Mouse (Mus musculus) brown adipose tissue, adult 24 weeks (tissue): ENCODE results near the gene AC161166.1. TPM values are rescaled to one million over a fixed set of nuclear protein-coding genes. Genes with fewer than 3 reads are reported as not detected.

Experiments
- H3K27ac ChIP-seq: fragments of 200-500 bp; replicated peaks from 2 replicates; pipeline ENCODE4 v1.5.1; 2012; ENCODE audit warnings: low read depth, mild to moderate bottlenecking, low read length
- H3K4me1 ChIP-seq: fragments of 200-500 bp; 2 replicates; pipeline ENCODE4 v1.6.1; 2012; ENCODE audit warnings: low read length, mixed read lengths; ENCODE audit not compliant: control insufficient read depth, insufficient read depth, insufficient read length
- H3K4me3 ChIP-seq: fragments of 200-500 bp; 2 replicates; pipeline ENCODE4 v1.5.1; 2012; ENCODE audit warnings: low read depth, mild to moderate bottlenecking, low read length, moderate library complexity; ENCODE audit not compliant: insufficient read depth
- polyA plus RNA-seq: library from polyadenylated mRNA; stranded (reverse); fragments of >200 nt; gene quantifications from 2 replicates; pipeline ENCODE4 v1.2.4, GENCODE M21; 2012; ENCODE audit not compliant: missing spikeins, insufficient read depth, insufficient read length

AC161166.1 gene
- not detected in 2 replicates for polyA plus RNA-seq

DNA sequence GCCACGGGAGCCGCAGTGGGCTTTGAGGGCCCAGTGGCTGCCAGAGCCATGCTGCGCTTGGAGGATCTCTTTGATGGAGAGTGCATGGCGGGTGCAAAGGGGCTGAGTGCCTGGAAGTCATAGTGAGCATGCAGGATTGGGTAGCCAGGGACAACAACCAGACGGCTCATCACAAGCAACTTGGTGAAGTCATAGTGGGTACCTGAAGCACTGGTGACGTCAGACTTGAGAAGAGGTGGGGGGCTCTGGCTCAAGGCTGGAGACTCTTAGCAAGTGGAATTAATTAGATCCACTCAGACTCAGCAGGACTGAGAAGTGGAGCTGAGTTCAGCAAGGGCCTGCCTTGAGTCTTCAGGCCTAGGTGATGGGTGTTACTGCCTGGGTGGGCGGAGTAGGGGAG is at the start of gene AC161166.1:
TSS of gene AC161166.1 (minus strand) at position 101 of the 400 bp plus-strand sequence.
- H3K27ac ChIP-seq, result no peak within 1 kb of the TSS
- H3K4me1 ChIP-seq, result no peaks in the 10 kb centered on the region
- no peak within 1 kb of the TSS for H3K4me3 ChIP-seq

DNA sequence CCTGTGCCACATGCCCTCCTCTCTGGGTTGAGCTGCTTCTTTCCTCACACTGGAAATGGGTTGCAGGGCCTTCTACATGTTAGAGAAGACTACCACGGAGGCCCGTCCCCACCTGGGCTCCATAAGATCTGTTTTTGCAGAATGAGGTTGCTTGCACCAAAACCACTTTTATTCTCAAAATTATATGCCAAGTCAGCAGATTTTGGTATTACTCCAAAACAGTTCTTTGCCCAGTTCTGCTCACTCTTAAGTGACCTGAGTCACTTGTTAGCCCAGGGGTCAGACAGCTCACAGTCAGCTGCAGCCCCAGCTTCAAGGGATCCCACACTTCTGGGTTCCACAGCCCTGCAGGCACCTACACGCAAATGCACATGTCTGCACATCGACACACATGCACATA is 49.2 kb upstream of the AC161166.1 start:
- no peaks in the 10 kb centered on the region for H3K4me1 ChIP-seq
- no peak overlapping the region for H3K4me3 ChIP-seq
- H3K27ac ChIP-seq, result no peak overlapping the region

DNA sequence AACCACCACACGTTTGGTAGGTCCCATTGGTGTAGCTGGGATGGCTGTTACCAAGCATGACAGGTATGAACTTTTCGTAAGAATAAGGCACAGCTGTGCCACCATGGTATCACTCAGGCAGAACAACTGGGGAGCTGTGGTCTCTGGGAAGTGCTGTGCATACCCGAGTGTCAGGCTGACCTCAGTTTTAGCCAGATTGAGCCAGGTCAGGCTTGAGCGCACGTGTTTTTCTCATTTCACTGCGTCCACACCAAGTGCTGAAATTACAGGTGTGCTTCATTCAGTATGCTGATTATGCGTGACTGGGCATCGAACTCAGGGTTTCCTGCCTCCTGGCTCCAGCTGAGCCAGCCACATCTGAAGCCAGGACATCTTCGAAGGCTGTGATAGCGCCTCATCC is 43.5 kb upstream of the AC161166.1 start:
- Histone ChIP-seq H3K4me3 (no peak overlapping the region), H3K4me1 (peaks cover 3% of the 10 kb centered on the region; the same call in 1 of the 2 replicates), H3K27ac (no peak overlapping the region)

DNA sequence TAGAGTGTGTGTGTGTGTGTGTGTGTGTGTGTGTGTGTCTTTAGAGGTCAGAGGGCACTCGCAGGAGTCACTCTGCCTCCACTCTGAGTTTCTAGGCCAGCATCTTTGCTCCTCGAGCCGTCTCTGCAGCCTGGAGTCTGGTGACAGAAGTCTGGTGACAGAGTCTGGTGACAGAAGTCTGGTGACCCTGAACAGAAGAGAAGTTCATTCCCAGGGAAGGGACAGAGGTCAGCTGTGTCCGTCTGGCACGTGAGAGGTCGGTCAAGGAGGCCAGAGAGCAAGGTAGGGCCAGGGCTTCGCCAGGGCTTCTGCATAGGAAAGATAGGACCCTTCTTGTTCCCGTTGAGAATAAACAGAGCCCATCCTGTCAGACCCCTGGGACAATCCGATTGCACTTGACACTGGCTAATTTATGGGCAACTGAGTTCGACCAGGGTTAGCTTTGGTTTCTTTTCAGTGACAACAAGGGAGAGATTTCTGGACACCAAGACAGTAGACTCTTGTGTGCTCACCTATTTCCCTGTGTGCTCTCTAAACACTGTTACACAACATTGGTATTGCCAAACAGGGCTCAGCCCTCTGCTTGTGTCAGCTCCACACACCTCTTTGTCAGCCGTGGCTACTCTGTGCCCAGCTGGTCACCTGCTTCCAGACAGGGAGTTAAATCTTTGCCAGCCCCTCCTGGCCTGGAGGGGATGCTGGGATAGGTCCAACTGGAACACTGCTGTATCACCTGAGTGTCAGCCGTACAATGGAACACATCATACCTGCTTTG is 39.9 kb upstream of the AC161166.1 start:
- Histone ChIP-seq H3K4me3 (no peak overlapping the region), H3K4me1 (peaks cover 3% of the 10 kb centered on the region; the same call in 1 of the 2 replicates), H3K27ac (no peak overlapping the region)

DNA sequence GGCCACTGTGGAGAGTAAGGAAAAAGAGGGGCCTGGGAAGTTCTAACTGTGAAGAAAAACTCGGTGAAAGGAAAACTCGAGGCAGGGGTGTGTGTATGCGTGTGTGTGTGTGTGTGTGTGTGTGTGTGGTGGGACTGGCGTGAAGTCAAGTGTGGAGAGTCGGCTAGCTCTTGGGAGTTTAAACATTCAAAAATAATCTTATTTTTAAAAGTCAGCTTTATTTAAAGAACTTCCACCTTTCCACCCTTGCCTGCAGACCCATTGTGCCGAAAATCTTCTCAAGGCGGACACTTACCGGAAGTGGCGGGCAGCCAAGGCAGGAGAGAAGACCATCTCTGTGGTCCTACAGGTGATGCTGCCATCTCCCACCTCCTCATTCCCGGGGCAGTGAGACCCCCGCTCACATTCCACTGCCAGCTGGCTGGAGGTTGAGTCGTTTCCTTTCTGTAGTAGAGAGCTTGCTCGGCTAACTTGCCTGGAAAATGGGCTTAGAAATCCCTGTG is 35.3 kb upstream of the AC161166.1 start:
- peak overlapping the region; percentile 81 for H3K4me3 ChIP-seq
- H3K4me1 ChIP-seq, result peaks cover 3% of the 10 kb centered on the region; the same call in 1 of the 2 replicates
- H3K27ac ChIP-seq, result no peak overlapping the region

DNA sequence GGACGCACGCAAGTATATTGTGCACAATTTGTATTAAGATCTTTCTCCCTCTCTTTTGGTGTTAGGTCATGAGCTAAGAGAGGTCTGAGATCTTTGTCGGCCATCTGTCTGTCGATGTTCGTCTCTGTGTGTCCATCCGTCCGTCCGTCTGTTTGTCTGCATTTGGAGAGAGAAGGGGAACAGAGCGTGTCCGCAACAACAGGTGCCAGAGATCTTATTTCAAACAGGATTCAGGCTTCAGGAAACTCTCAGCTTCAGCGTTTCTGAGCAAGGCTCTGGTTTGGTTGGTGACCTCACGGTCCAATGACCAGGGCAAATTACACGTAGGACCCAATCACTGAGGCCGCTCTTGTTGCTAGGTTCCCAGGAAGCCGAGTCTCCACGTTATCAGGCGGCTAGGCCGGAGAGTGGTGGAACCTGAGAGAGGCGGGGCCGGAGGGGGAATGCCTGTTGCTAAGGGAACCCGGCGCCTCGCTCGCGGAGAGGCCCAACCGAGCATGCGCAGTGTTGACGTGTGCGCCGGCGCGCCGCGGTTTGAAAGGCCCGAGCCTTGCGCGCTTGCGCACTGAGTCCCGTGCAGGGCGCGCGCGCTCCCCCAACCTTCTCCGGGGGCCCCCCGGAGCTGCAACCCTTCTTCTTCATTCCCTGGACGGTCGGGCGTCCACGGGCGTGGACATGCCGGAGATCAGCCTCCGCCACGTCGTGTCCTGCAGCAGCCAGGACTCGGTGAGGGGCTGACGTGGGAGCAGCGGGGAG is 34.6 kb upstream of the AC161166.1 start:
- Histone ChIP-seq H3K4me3 (peak overlapping the region; percentile 81), H3K4me1 (no peaks in the 10 kb centered on the region; the same call in 1 of the 2 replicates), H3K27ac (peak overlapping the region; percentile 64)

DNA sequence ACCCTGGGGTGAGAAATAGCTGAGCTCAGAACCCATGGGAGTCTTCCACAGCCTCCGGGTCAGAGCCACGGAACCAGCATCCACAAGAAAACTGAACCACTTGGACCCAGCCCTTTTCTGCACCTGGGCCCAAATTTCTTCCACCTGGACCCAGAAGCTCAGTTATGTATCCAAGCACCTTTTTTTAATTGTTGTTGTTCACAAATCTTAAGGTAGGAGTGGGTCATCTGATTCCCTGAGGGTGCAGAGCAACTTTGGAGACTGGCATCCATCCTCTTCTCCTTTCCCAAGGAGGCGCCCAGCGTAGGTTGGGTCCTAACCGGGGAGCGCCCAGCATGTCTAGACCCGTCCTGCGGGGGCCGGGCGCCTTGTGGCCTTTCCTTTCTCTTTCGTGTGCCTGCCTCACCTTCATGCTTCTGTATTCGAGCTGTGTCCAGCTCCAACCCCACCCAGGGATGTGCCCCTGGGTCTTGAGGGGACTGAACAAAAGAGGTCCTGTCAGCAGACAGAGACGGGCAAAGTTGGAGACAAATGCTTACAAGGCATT is 33.9 kb upstream of the AC161166.1 start, which contains the start of the genes Pinlyp and Xrcc1:
TSS of gene Pinlyp (minus strand) at position 51 of the 547 bp plus-strand sequence.
TSS of gene Xrcc1 (plus strand) at position 222 of the 547 bp plus-strand sequence.
- Histone ChIP-seq H3K27ac (peak within 1 kb of the TSS; percentile 64), H3K4me3 (peak within 1 kb of the TSS; percentile 81), H3K4me1 (no peaks in the 10 kb centered on the region; the same call in 1 of the 2 replicates)

DNA sequence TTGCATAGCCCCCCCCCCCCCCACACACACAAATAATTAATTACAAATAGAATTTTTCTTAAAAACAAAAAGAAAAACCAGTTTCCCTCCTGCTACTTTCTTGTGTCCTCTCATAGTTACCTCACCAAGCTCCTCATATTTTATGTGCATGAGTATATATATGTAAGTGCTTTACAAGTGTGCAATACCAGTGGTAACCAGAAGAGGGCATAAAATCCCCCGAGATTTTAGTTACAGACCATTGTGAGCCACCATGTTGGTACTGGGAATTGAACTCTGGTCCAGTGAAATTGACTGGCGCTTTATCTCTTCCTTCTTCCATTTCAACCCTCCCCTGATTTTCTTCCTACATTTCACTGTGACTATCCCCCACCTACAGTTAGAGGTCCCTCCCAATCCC is 32.3 kb upstream of the AC161166.1 start:
- Histone ChIP-seq H3K4me3 (no peak overlapping the region), H3K4me1 (no peaks in the 10 kb centered on the region; the same call in 1 of the 2 replicates), H3K27ac (no peak overlapping the region)

DNA sequence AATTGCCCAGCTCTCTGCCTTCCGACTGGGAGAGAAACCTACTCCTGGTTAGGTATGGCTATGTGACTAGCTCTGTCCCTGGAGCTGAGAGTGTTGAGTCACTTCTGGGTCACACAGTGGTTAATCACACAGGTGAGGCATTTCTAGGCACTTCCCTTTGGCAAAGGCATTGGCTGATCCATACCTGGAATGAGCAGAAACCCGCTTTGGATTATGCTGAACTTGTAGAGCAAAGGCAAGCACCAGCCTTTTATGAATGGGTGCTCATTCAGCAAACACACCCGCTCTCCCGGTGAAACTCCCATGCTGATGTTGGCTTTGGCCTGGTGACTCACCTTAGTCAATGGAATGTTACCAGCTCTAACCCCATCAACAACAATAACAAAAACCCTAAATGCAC is 27.4 kb upstream of the AC161166.1 start:
- Histone ChIP-seq H3K4me3 (no peak overlapping the region), H3K4me1 (no peaks in the 10 kb centered on the region), H3K27ac (no peak overlapping the region)

DNA sequence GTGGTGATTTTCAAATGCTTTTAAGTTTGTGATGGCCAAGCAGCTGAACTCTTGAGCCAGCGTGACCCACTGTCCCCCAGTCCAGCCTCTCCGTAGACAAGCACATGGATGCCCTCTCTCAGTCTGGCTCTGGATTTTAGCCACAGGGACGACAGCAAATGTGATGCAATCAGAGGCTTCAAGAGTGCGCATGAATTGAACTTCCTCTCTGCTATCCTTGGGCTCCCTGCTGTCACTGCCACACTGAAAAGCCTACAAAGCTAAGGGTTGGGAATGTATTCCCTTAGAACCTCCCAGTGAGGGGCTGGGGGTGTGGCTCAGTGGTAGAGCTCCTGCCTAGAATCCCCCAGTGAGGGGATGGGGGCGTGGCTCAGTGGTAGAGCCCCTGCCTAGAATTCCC is 26.4 kb upstream of the AC161166.1 start:
- no peak overlapping the region for H3K4me3 ChIP-seq
- no peak overlapping the region for H3K27ac ChIP-seq
- H3K4me1 ChIP-seq, result no peaks in the 10 kb centered on the region

DNA sequence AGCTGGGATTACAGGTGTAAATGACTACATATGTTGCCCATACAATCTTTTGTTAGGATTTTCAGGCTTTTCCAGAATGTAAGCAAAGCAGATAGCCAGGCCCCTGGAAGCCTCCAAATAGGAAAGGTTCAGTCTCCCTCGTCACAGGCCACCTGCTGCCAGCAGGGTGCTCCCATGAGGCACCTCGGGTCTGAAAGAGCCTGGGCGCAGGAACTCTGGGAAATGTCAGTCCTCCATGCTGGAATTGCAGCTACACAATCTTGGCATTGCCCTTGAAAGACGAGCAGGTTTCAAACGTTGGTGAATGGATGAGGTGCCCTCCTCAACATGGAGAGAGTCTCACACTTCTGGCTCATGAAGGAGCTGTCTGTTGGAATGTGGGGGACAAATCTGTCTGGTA is 25.9 kb upstream of the AC161166.1 start:
- H3K27ac ChIP-seq, result no peak overlapping the region
- H3K4me1 ChIP-seq, result no peaks in the 10 kb centered on the region

DNA sequence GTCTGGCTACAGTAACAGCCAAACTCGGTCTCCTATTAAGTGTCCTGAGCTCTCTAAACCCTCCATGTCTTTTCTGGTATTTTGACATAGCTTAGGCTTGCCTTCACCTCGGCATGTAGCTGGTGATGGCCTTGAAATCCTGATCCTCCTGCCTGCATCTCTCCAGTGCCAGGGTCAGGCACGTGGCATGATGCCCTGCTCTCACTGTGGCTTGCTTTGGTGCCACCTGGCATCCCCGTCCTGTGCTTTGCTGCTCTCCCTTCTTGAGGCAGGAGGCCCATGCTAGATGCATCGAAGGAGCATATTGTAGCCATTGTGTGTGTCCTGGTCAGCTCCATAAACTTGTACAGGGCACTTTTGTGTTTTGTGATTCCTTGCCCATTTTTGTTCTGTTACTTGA is 25.3 kb upstream of the AC161166.1 start:
- Histone ChIP-seq H3K4me1 (no peaks in the 10 kb centered on the region), H3K27ac (no peak overlapping the region), H3K4me3 (no peak overlapping the region)

More for the DNA sequence above, 25.9 kb upstream of the AC161166.1 start:
- H3K4me3 ChIP-seq, result peak overlapping the region; percentile 25; the same call in 1 of the 2 replicates

DNA sequence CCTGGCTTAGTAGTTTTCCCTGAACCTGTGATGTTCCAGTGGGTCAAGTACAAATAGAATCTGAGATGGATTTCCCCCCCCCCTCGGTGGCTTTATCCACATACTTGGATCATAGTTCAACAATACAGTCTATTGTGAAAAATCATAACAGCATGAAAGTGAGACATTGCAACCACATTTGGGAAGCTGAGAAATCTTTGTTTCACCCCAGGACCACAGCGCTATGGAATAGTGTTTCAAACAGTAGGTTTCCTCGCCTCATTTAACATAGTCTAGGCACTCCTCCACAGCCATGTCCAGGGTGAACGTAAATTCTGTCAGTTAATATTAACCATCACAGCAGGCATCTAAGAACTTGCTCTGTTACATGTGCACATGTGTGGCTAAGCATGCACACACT is 24.8 kb upstream of the AC161166.1 start:
- H3K27ac ChIP-seq, result no peak overlapping the region
- no peak overlapping the region for H3K4me3 ChIP-seq
- no peaks in the 10 kb centered on the region for H3K4me1 ChIP-seq

DNA sequence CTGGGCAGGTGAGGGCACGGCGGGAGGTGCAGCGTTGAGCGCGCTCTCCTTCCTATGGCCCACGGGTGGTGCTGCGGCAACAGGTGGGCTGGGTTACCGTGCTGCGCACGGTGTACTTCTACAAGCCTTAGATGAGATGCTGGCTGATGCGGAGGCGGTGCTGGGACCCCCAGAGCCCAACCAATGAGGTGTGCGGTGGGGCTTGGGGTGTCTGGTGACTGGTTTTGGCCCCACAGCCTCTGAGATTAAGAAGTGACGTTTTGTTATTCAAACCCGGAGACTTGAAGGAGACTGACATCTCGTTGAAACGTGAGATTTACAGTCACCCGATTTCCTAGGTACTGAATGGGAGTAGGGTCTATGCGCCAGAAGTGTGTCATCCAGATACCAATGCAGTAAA is 22.0 kb upstream of the AC161166.1 start:
- no peak overlapping the region for H3K4me3 ChIP-seq
- no peak overlapping the region for H3K27ac ChIP-seq
- 0 out of 2 replicates have a peak, but pooled peaks cover 3% of the 10 kb centered on the region for H3K4me1 ChIP-seq

DNA sequence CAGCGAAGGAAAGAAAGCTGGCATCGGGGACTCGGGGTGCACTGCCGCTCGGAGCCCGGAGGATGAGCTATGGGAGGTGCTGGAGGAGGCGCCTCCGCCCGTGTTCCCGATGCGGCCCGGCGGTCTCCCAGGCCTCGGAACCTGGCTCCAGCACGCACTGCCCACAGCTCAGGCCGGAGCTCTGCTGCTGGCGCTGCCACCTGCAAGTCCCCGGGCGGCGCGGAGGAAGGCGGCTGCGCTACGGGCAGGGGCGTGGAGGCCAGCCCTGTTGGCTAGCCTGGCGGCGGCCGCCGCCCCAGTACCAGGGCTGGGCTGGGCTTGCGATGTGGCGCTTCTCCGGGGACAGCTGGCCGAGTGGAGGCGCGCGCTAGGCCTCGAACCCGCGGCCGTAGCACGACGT is 21.6 kb upstream of the AC161166.1 start:
- Histone ChIP-seq H3K4me3 (no peak overlapping the region), H3K4me1 (0 out of 2 replicates have a peak, but pooled peaks cover 5% of the 10 kb centered on the region), H3K27ac (no peak overlapping the region)
